Mouse (Mus musculus) lung, embryonic 15.5 days (tissue): Measurements from ENCODE around the gene Fam234b. TPM values are rescaled to one million over a fixed set of nuclear protein-coding genes. Genes with fewer than 3 reads are reported as not detected.

ENCODE experiments used
- ATAC-seq: fragments of 200-750 bp; cut with Nextera tagmentation; 2 replicates; pipeline ENCODE4 v1.8.0; 2017; ENCODE audit warnings: moderate number of reproducible peaks, borderline replicate concordance; ENCODE audit not compliant: low FRiP score, low TSS enrichment; ENCODE audit errors: extremely low read depth
- H3K27ac ChIP-seq: fragments of 300-500 bp; sonication (generic); 2 replicates; pipeline ENCODE4 v1.5.1; 2015; ENCODE audit warnings: moderate library complexity, mild to moderate bottlenecking, inconsistent platforms
- H3K27me3 ChIP-seq: fragments of 300-500 bp; sonication (generic); 2 replicates; pipeline ENCODE4 v1.6.1; 2015; ENCODE audit warnings: inconsistent platforms
- H3K36me3 ChIP-seq: fragments of 300-500 bp; sonication (generic); 2 replicates; pipeline ENCODE4 v1.6.1; 2015; ENCODE audit warnings: inconsistent platforms
- H3K4me1 ChIP-seq: fragments of 300-500 bp; sonication (generic); 2 replicates; pipeline ENCODE4 v1.6.1; 2015; ENCODE audit warnings: inconsistent platforms
- H3K4me2 ChIP-seq: fragments of 300-500 bp; sonication (generic); 2 replicates; pipeline ENCODE4 v1.6.1; 2015; ENCODE audit warnings: inconsistent platforms, mild to moderate bottlenecking, moderate library complexity
- H3K4me3 ChIP-seq: fragments of 300-500 bp; sonication (generic); 2 replicates; pipeline ENCODE4 v1.5.1; 2015; ENCODE audit warnings: mild to moderate bottlenecking, inconsistent platforms
- H3K9ac ChIP-seq: fragments of 300-500 bp; sonication (generic); 2 replicates; pipeline ENCODE4 v1.6.1; 2015; ENCODE audit warnings: inconsistent platforms
- H3K9me3 ChIP-seq: fragments of 300-500 bp; sonication (generic); 2 replicates; pipeline ENCODE4 v1.6.1; 2016; ENCODE audit warnings: inconsistent platforms
- WGBS: fragments of 180-500 bp; shearing (Covaris S2); methylation state at CpG from one replicate; pipeline ENCODE4 v1.1.7; 2015; 5-methylcytosine and 5-hydroxymethylcytosine counted together
- polyA plus RNA-seq: library from polyadenylated mRNA; unstranded; fragments of >200 nt; fragmentation: Nextera tagmentation; extraction: Ambion mirVana; gene quantifications from 2 replicates; pipeline ENCODE4 v1.2.1, GENCODE M21; 2015

Gene Fam234b
- polyA plus RNA-seq, 1 experiment from 2014 or later = 23.3 TPM

- WGBS = 90% methylated on average over 6 of the region's 6 CpGs
- no peaks in the 10 kb centered on the region for H3K9me3 ChIP-seq
- no peaks in the 10 kb centered on the region for H3K27me3 ChIP-seq
- H3K9ac ChIP-seq = no peak overlapping the region
- H3K36me3 ChIP-seq = no peaks in the 10 kb centered on the region
- H3K27ac ChIP-seq = no peak overlapping the region
- no peak overlapping the region for H3K4me3 ChIP-seq
- ATAC-seq = no peak
- H3K4me2 ChIP-seq = no peak overlapping the region
- H3K4me1 ChIP-seq = peaks cover 16% of the 10 kb centered on the region
These were observed 4.9 kb downstream of the Fam234b start for GRCm38 (mm10) chr6:135202668-135203067.

GRCm38 (mm10) chr6:135203737-135204136 lies 6.0 kb downstream of the Fam234b start:
- ATAC-seq = no peak
- H3K4me3 ChIP-seq = no peak overlapping the region
- peaks cover 12% of the 10 kb centered on the region for H3K4me1 ChIP-seq
- H3K9me3 ChIP-seq = no peaks in the 10 kb centered on the region
- no peaks in the 10 kb centered on the region for H3K36me3 ChIP-seq
- H3K27ac ChIP-seq = no peak overlapping the region
- no peak overlapping the region for H3K9ac ChIP-seq
- no peaks in the 10 kb centered on the region for H3K27me3 ChIP-seq
- 64% methylated on average over 6 of the region's 6 CpGs for WGBS
- H3K4me2 ChIP-seq = no peak overlapping the region

GRCm38 (mm10) chr6:135204869-135205268 lies 7.1 kb downstream of the Fam234b start:
- H3K4me1 ChIP-seq = peaks cover 8% of the 10 kb centered on the region
- no peak for ATAC-seq
- H3K9me3 ChIP-seq = no peaks in the 10 kb centered on the region
- no peak overlapping the region for H3K9ac ChIP-seq
- no peaks in the 10 kb centered on the region for H3K36me3 ChIP-seq
- H3K4me3 ChIP-seq = no peak overlapping the region
- 75% methylated on average over 4 of the region's 4 CpGs for WGBS
- H3K27ac ChIP-seq = no peak overlapping the region
- H3K4me2 ChIP-seq = no peak overlapping the region
- no peaks in the 10 kb centered on the region for H3K27me3 ChIP-seq

GRCm38 (mm10) chr6:135205802-135206201 lies 8.0 kb downstream of the Fam234b start:
- ATAC-seq = no peak

GRCm38 (mm10) chr6:135206909-135207308 lies 9.1 kb downstream of the Fam234b start:
- Histone ChIP-seq H3K27me3 (no peaks in the 10 kb centered on the region), H3K9ac (no peak overlapping the region), H3K4me2 (no peak overlapping the region), H3K27ac (no peak overlapping the region), H3K4me1 (no peaks in the 10 kb centered on the region), H3K4me3 (no peak overlapping the region), H3K36me3 (no peaks in the 10 kb centered on the region), H3K9me3 (no peaks in the 10 kb centered on the region)
- ATAC-seq = no peak
- 67% methylated on average over 8 of the region's 8 CpGs for WGBS

More at GRCm38 (mm10) chr6:135205802-135206201, 8.0 kb downstream of the Fam234b start:
- no peaks in the 10 kb centered on the region for H3K27me3 ChIP-seq
- H3K4me1 ChIP-seq = peaks cover 3% of the 10 kb centered on the region
- no peak overlapping the region for H3K4me3 ChIP-seq
- no peak overlapping the region for H3K4me2 ChIP-seq
- H3K27ac ChIP-seq = no peak overlapping the region
- no peak overlapping the region for H3K9ac ChIP-seq
- 66% methylated on average over 4 of the region's 4 CpGs for WGBS
- H3K9me3 ChIP-seq = no peaks in the 10 kb centered on the region
- no peaks in the 10 kb centered on the region for H3K36me3 ChIP-seq

GRCm38 (mm10) chr6:135211169-135211568 lies 13.4 kb downstream of the Fam234b start:
- H3K4me1 ChIP-seq = no peaks in the 10 kb centered on the region
- no peak overlapping the region for H3K9ac ChIP-seq
- H3K36me3 ChIP-seq = no peaks in the 10 kb centered on the region
- WGBS = 69% methylated on average over 7 of the region's 7 CpGs
- no peak overlapping the region for H3K27ac ChIP-seq
- H3K4me3 ChIP-seq = no peak overlapping the region
- H3K9me3 ChIP-seq = no peaks in the 10 kb centered on the region
- no peak overlapping the region for H3K4me2 ChIP-seq
- H3K27me3 ChIP-seq = no peaks in the 10 kb centered on the region
- ATAC-seq = no peak

- Histone ChIP-seq H3K27ac (no peak overlapping the region), H3K4me2 (no peak overlapping the region), H3K27me3 (no peaks in the 10 kb centered on the region), H3K4me3 (no peak overlapping the region), H3K9me3 (no peaks in the 10 kb centered on the region), H3K36me3 (no peaks in the 10 kb centered on the region), H3K4me1 (no peaks in the 10 kb centered on the region), H3K9ac (no peak overlapping the region)
- ATAC-seq = no peak
- WGBS = 83% methylated on average over 2 of the region's 2 CpGs
These were observed 14.9 kb downstream of the Fam234b start for GRCm38 (mm10) chr6:135212666-135213065.

- H3K9ac ChIP-seq = no peak overlapping the region
- no peak overlapping the region for H3K4me2 ChIP-seq
- 58% methylated on average over 8 of the region's 8 CpGs for WGBS
- H3K36me3 ChIP-seq = no peaks in the 10 kb centered on the region
- H3K27me3 ChIP-seq = no peaks in the 10 kb centered on the region
- no peak for ATAC-seq
- H3K27ac ChIP-seq = no peak overlapping the region
- no peaks in the 10 kb centered on the region for H3K9me3 ChIP-seq
- no peak overlapping the region for H3K4me3 ChIP-seq
- H3K4me1 ChIP-seq = no peaks in the 10 kb centered on the region
These were observed 20.6 kb downstream of the Fam234b start for GRCm38 (mm10) chr6:135218330-135218729.

- WGBS = 78% methylated on average over 5 of the region's 5 CpGs
- H3K4me3 ChIP-seq = no peak overlapping the region
- H3K4me2 ChIP-seq = no peak overlapping the region
- no peak for ATAC-seq
- H3K36me3 ChIP-seq = no peaks in the 10 kb centered on the region
- no peak overlapping the region for H3K9ac ChIP-seq
- no peak overlapping the region for H3K27ac ChIP-seq
- no peaks in the 10 kb centered on the region for H3K27me3 ChIP-seq
- no peaks in the 10 kb centered on the region for H3K4me1 ChIP-seq
- H3K9me3 ChIP-seq = no peaks in the 10 kb centered on the region
These were observed 22.1 kb downstream of the Fam234b start for GRCm38 (mm10) chr6:135219916-135220315.

- no peaks in the 10 kb centered on the region for H3K27me3 ChIP-seq
- WGBS = 66% methylated on average over 6 of the region's 6 CpGs
- H3K9me3 ChIP-seq = no peaks in the 10 kb centered on the region
- H3K4me1 ChIP-seq = no peaks in the 10 kb centered on the region
- H3K4me3 ChIP-seq = no peak overlapping the region
- no peak overlapping the region for H3K27ac ChIP-seq
- 0 out of 2 replicates have a peak, but pooled peaks cover 16% of the 10 kb centered on the region for H3K36me3 ChIP-seq
- no peak overlapping the region for H3K9ac ChIP-seq
- ATAC-seq = no peak
- H3K4me2 ChIP-seq = no peak overlapping the region
These were observed 26.1 kb downstream of the Fam234b start for GRCm38 (mm10) chr6:135223786-135224416.

- no peaks in the 10 kb centered on the region for H3K27me3 ChIP-seq
- no peak overlapping the region for H3K4me3 ChIP-seq
- no peak; the same call in 1 of the 2 replicates for ATAC-seq
- 65% methylated on average over 10 of the region's 10 CpGs for WGBS
- H3K4me2 ChIP-seq = no peak overlapping the region
- H3K4me1 ChIP-seq = no peaks in the 10 kb centered on the region
- H3K36me3 ChIP-seq = 0 out of 2 replicates have a peak, but pooled peaks cover 16% of the 10 kb centered on the region
- no peak overlapping the region for H3K27ac ChIP-seq
- H3K9ac ChIP-seq = no peak overlapping the region
- no peaks in the 10 kb centered on the region for H3K9me3 ChIP-seq
These were observed 30.7 kb downstream of the Fam234b start for GRCm38 (mm10) chr6:135228465-135228941.

GRCm38 (mm10) chr6:135230586-135230985 lies 32.8 kb downstream of the Fam234b start:
- Histone ChIP-seq H3K4me1 (no peaks in the 10 kb centered on the region), H3K27ac (no peak overlapping the region), H3K9ac (no peak overlapping the region), H3K4me2 (no peak overlapping the region), H3K27me3 (no peaks in the 10 kb centered on the region), H3K4me3 (no peak overlapping the region), H3K9me3 (no peaks in the 10 kb centered on the region), H3K36me3 (peaks cover 17% of the 10 kb centered on the region; the same call in 1 of the 2 replicates)
- 79% methylated on average over 6 of the region's 6 CpGs for WGBS
- no peak for ATAC-seq
